Mouse (Mus musculus): ENCODE data around the gene Clec4a1. TPM values are rescaled to one million over a fixed set of nuclear protein-coding genes. Genes with fewer than 3 reads are reported as not detected.
A peak's percentile ranks its signal among the peaks of the same experiment; 100 is the strongest.

Gene Clec4a1
- polyA plus RNA-seq, 1 experiment: not detected

GRCm38 (mm10) chr6:122934845-122935244 is 13.2 kb downstream of the Clec4a1 start:
- Histone ChIP-seq H3K36me3 (ENCODE audit: control insufficient read depth, insufficient read depth, low read length, poor library complexity, severe bottlenecking) (no peaks in the 10 kb centered on the region), H3K4me1 (ENCODE audit: control insufficient read depth, insufficient read depth, low read length) (no peaks in the 10 kb centered on the region), H3K4me3 (ENCODE audit: low read depth, low read length) (no peak overlapping the region), H3K27ac (ENCODE audit: insufficient read depth, low read length) (no peak overlapping the region), H3K27me3 (ENCODE audit: control insufficient read depth, insufficient read depth, low read length, poor library complexity, severe bottlenecking) (no peaks in the 10 kb centered on the region), H3K9ac (ENCODE audit: low read depth, poor library complexity, severe bottlenecking) (no peak overlapping the region), H3K9me3 (replicated peaks; ENCODE audit: control insufficient read depth, insufficient read depth, low read length, poor library complexity, severe bottlenecking) (no peaks in the 10 kb centered on the region)
- no peak for TF ChIP-seq POLR2A (IDR thresholded peaks at IDR 0.05; ENCODE audit: insufficient read depth, low read length)
- no peak for TF ChIP-seq EP300 (IDR thresholded peaks at IDR 0.05; ENCODE audit: insufficient read depth, low read depth, low read length)
- no peak for TF ChIP-seq CTCF (IDR thresholded peaks at IDR 0.05; ENCODE audit: low read depth, low read length)

- Histone ChIP-seq H3K27ac (ENCODE audit: insufficient read depth, low read length) (no peak overlapping the region), H3K36me3 (ENCODE audit: control insufficient read depth, insufficient read depth, low read length, poor library complexity, severe bottlenecking) (no peaks in the 10 kb centered on the region), H3K4me1 (ENCODE audit: control insufficient read depth, insufficient read depth, low read length) (no peaks in the 10 kb centered on the region), H3K9ac (ENCODE audit: low read depth, poor library complexity, severe bottlenecking) (no peak overlapping the region), H3K4me3 (ENCODE audit: low read depth, low read length) (no peak overlapping the region), H3K9me3 (replicated peaks; ENCODE audit: control insufficient read depth, insufficient read depth, low read length, poor library complexity, severe bottlenecking) (no peaks in the 10 kb centered on the region), H3K27me3 (ENCODE audit: control insufficient read depth, insufficient read depth, low read length, poor library complexity, severe bottlenecking) (no peaks in the 10 kb centered on the region; the same call in 1 of the 2 replicates)
- TF ChIP-seq POLR2A (IDR thresholded peaks at IDR 0.05; ENCODE audit: insufficient read depth, low read length): no peak
- no peak for TF ChIP-seq CTCF (IDR thresholded peaks at IDR 0.05; ENCODE audit: low read depth, low read length)
- TF ChIP-seq EP300 (IDR thresholded peaks at IDR 0.05; ENCODE audit: insufficient read depth, low read depth, low read length): no peak
These were observed 18.0 kb downstream of the Clec4a1 start for GRCm38 (mm10) chr6:122939618-122940017.

GRCm38 (mm10) chr6:122946760-122947159 is 25.1 kb downstream of the Clec4a1 start:
- no peaks in the 10 kb centered on the region; the same call in 1 of the 2 replicates for H3K27me3 ChIP-seq (ENCODE audit: control insufficient read depth, insufficient read depth, low read length, poor library complexity, severe bottlenecking)
- no peak for TF ChIP-seq CTCF (IDR thresholded peaks at IDR 0.05; ENCODE audit: low read depth, low read length)
- TF ChIP-seq POLR2A (IDR thresholded peaks at IDR 0.05; ENCODE audit: insufficient read depth, low read length): no peak
- no peak for TF ChIP-seq EP300 (IDR thresholded peaks at IDR 0.05; ENCODE audit: insufficient read depth, low read depth, low read length)

GRCm38 (mm10) chr6:122952401-122952800 is 30.8 kb downstream of the Clec4a1 start, which contains the start of gene Clec4a3:
Gene Clec4a3 (plus strand): TSS chr6:122952515.
- Histone ChIP-seq H3K4me1 (ENCODE audit: control insufficient read depth, insufficient read depth, low read length) (no peaks in the 10 kb centered on the region), H3K27me3 (ENCODE audit: control insufficient read depth, insufficient read depth, low read length, poor library complexity, severe bottlenecking) (no peaks in the 10 kb centered on the region), H3K9me3 (replicated peaks; ENCODE audit: control insufficient read depth, insufficient read depth, low read length, poor library complexity, severe bottlenecking) (peaks cover 10% of the 10 kb centered on the region), H3K27ac (ENCODE audit: insufficient read depth, low read length) (no peak within 1 kb of the TSS), H3K36me3 (ENCODE audit: control insufficient read depth, insufficient read depth, low read length, poor library complexity, severe bottlenecking) (no peaks in the 10 kb centered on the region), H3K4me3 (ENCODE audit: low read depth, low read length) (no peak within 1 kb of the TSS), H3K9ac (ENCODE audit: low read depth, poor library complexity, severe bottlenecking) (no peak within 1 kb of the TSS)
- no peak for TF ChIP-seq EP300 (IDR thresholded peaks at IDR 0.05; ENCODE audit: insufficient read depth, low read depth, low read length)

More at GRCm38 (mm10) chr6:122946760-122947159, 25.1 kb downstream of the Clec4a1 start:
- Histone ChIP-seq H3K27ac (ENCODE audit: insufficient read depth, low read length) (no peak overlapping the region), H3K4me3 (ENCODE audit: low read depth, low read length) (no peak overlapping the region), H3K36me3 (ENCODE audit: control insufficient read depth, insufficient read depth, low read length, poor library complexity, severe bottlenecking) (no peaks in the 10 kb centered on the region), H3K4me1 (ENCODE audit: control insufficient read depth, insufficient read depth, low read length) (no peaks in the 10 kb centered on the region), H3K9ac (ENCODE audit: low read depth, poor library complexity, severe bottlenecking) (no peak overlapping the region), H3K9me3 (replicated peaks; ENCODE audit: control insufficient read depth, insufficient read depth, low read length, poor library complexity, severe bottlenecking) (0 out of 2 replicates have a peak, but pooled peaks cover 3% of the 10 kb centered on the region)

GRCm38 (mm10) chr6:122964562-122964961 is 42.9 kb downstream of the Clec4a1 start:
- H3K9me3 ChIP-seq (replicated peaks; ENCODE audit: control insufficient read depth, insufficient read depth, low read length, poor library complexity, severe bottlenecking): peaks cover 14% of the 10 kb centered on the region
- H3K9ac ChIP-seq (ENCODE audit: low read depth, poor library complexity, severe bottlenecking): no peak overlapping the region
- no peaks in the 10 kb centered on the region for H3K4me1 ChIP-seq (ENCODE audit: control insufficient read depth, insufficient read depth, low read length)
- H3K4me3 ChIP-seq (ENCODE audit: low read depth, low read length): no peak overlapping the region
- H3K27ac ChIP-seq (ENCODE audit: insufficient read depth, low read length): no peak overlapping the region
- no peaks in the 10 kb centered on the region for H3K27me3 ChIP-seq (ENCODE audit: control insufficient read depth, insufficient read depth, low read length, poor library complexity, severe bottlenecking)
- H3K36me3 ChIP-seq (ENCODE audit: control insufficient read depth, insufficient read depth, low read length, poor library complexity, severe bottlenecking): no peaks in the 10 kb centered on the region
- TF ChIP-seq POLR2A (IDR thresholded peaks at IDR 0.05; ENCODE audit: insufficient read depth, low read length) (no peak), EP300 (IDR thresholded peaks at IDR 0.05; ENCODE audit: insufficient read depth, low read depth, low read length) (no peak), CTCF (IDR thresholded peaks at IDR 0.05; ENCODE audit: low read depth, low read length) (peak; percentile 32)

- TF ChIP-seq EP300 (IDR thresholded peaks at IDR 0.05; ENCODE audit: insufficient read depth, low read depth, low read length) (no peak), CTCF (IDR thresholded peaks at IDR 0.05; ENCODE audit: low read depth, low read length) (no peak), POLR2A (IDR thresholded peaks at IDR 0.05; ENCODE audit: insufficient read depth, low read length) (no peak)
- Histone ChIP-seq H3K9ac (ENCODE audit: low read depth, poor library complexity, severe bottlenecking) (no peak overlapping the region), H3K4me1 (ENCODE audit: control insufficient read depth, insufficient read depth, low read length) (no peaks in the 10 kb centered on the region), H3K4me3 (ENCODE audit: low read depth, low read length) (no peak overlapping the region), H3K9me3 (replicated peaks; ENCODE audit: control insufficient read depth, insufficient read depth, low read length, poor library complexity, severe bottlenecking) (no peaks in the 10 kb centered on the region), H3K27ac (ENCODE audit: insufficient read depth, low read length) (no peak overlapping the region), H3K27me3 (ENCODE audit: control insufficient read depth, insufficient read depth, low read length, poor library complexity, severe bottlenecking) (no peaks in the 10 kb centered on the region), H3K36me3 (ENCODE audit: control insufficient read depth, insufficient read depth, low read length, poor library complexity, severe bottlenecking) (no peaks in the 10 kb centered on the region)
These were observed 47.4 kb downstream of the Clec4a1 start for GRCm38 (mm10) chr6:122969048-122969447.

Other genes starting within 250 kb of the Clec4a1 start
- gene Nanog, start 214.4 kb upstream of the Clec4a1 start, polyA plus RNA-seq (2011; ENCODE audit: insufficient read depth, insufficient read length, low read depth, missing spikeins): 610 and 613 TPM in 2 replicates
- gene Slc2a3, start 120.2 kb upstream of the Clec4a1 start, polyA plus RNA-seq (2011; ENCODE audit: insufficient read depth, insufficient read length, low read depth, missing spikeins): 1,494 and 1,686 TPM in 2 replicates
- 10.9 and 11.6 TPM in 2 replicates for gene Foxj2, start 101.9 kb upstream of the Clec4a1 start, polyA plus RNA-seq (2011; ENCODE audit: insufficient read depth, insufficient read length, low read depth, missing spikeins)
- gene C3ar1, start 65.7 kb upstream of the Clec4a1 start, polyA plus RNA-seq (2011; ENCODE audit: insufficient read depth, insufficient read length, low read depth, missing spikeins): 0.15 TPM in 1 of 2 replicates, not detected in the other
- gene Necap1, start 47.4 kb upstream of the Clec4a1 start, polyA plus RNA-seq (2011; ENCODE audit: insufficient read depth, insufficient read length, low read depth, missing spikeins): 63.8 and 66.1 TPM in 2 replicates
- gene Clec4a3, start 30.7 kb downstream of the Clec4a1 start, polyA plus RNA-seq (2011; ENCODE audit: insufficient read depth, insufficient read length, low read depth, missing spikeins): not detected in 2 replicates
- gene Clec4a4, start 68.5 kb downstream of the Clec4a1 start, polyA plus RNA-seq (2011; ENCODE audit: insufficient read depth, insufficient read length, low read depth, missing spikeins): not detected in 2 replicates
- not detected in 2 replicates for gene Clec4b1, start 128.1 kb downstream of the Clec4a1 start, polyA plus RNA-seq (2011; ENCODE audit: insufficient read depth, insufficient read length, low read depth, missing spikeins)
- not detected in 2 replicates for gene Clec4a2, start 184.6 kb downstream of the Clec4a1 start, polyA plus RNA-seq (2011; ENCODE audit: insufficient read depth, insufficient read length, low read depth, missing spikeins)